Mouse (Mus musculus): ENCODE results near the gene Cox15. TPM values are rescaled to one million over a fixed set of nuclear protein-coding genes. Genes with fewer than 3 reads are reported as not detected.

The Cox15 gene
- polyA plus RNA-seq, 1 experiment: 31.0 TPM

- no peak for DNase-seq (ENCODE audit: low read depth)
These were observed 8.9 kb upstream of the Cox15 start for GRCm38 (mm10) chr19:43761543-43762256.

- no peak for DNase-seq (ENCODE audit: low read depth)
These were observed 7.7 kb upstream of the Cox15 start for GRCm38 (mm10) chr19:43760504-43760903.

GRCm38 (mm10) chr19:43754872-43755271 lies 2.1 kb upstream of the Cox15 start:
- DNase-seq (ENCODE audit: low read depth): no peak

GRCm38 (mm10) chr19:43754237-43754636 lies 1.4 kb upstream of the Cox15 start:
- DNase-seq (ENCODE audit: low read depth): no peak

GRCm38 (mm10) chr19:43753226-43753835 lies 531 bp upstream of the Cox15 start:
- peak; percentile 45 for DNase-seq (ENCODE audit: low read depth)

- no peak for DNase-seq (ENCODE audit: low read depth)
These were observed 2.8 kb downstream of the Cox15 start for GRCm38 (mm10) chr19:43750008-43750407.

GRCm38 (mm10) chr19:43747877-43748276 lies 4.9 kb downstream of the Cox15 start:
- no peak for DNase-seq (ENCODE audit: low read depth)

GRCm38 (mm10) chr19:43745740-43746139 lies 7.1 kb downstream of the Cox15 start:
- no peak for DNase-seq (ENCODE audit: low read depth)

- DNase-seq (ENCODE audit: low read depth): no peak
These were observed 9.4 kb downstream of the Cox15 start for GRCm38 (mm10) chr19:43743401-43743800.

- no peak for DNase-seq (ENCODE audit: low read depth)
These were observed 14.4 kb downstream of the Cox15 start for GRCm38 (mm10) chr19:43738409-43738808.

GRCm38 (mm10) chr19:43731157-43731556 lies 21.6 kb downstream of the Cox15 start:
- DNase-seq (ENCODE audit: low read depth): no peak

GRCm38 (mm10) chr19:43730037-43730428 lies 22.8 kb downstream of the Cox15 start:
- no peak for DNase-seq (ENCODE audit: low read depth)

- DNase-seq (ENCODE audit: low read depth): no peak
These were observed 23.3 kb downstream of the Cox15 start for GRCm38 (mm10) chr19:43729296-43730036.

GRCm38 (mm10) chr19:43726510-43727146 lies 26.2 kb downstream of the Cox15 start:
- DNase-seq (ENCODE audit: low read depth): no peak

GRCm38 (mm10) chr19:43724821-43725220 lies 28.0 kb downstream of the Cox15 start:
- no peak for DNase-seq (ENCODE audit: low read depth)

- DNase-seq (ENCODE audit: low read depth): no peak
These were observed 28.6 kb downstream of the Cox15 start for GRCm38 (mm10) chr19:43724194-43724593.

GRCm38 (mm10) chr19:43723501-43723900 lies 29.3 kb downstream of the Cox15 start:
- no peak for DNase-seq (ENCODE audit: low read depth)

GRCm38 (mm10) chr19:43722891-43723290 lies 29.9 kb downstream of the Cox15 start:
- DNase-seq (ENCODE audit: low read depth): no peak

GRCm38 (mm10) chr19:43720061-43720460 lies 32.7 kb downstream of the Cox15 start:
- no peak for DNase-seq (ENCODE audit: low read depth)

GRCm38 (mm10) chr19:43711971-43712370 lies 40.8 kb downstream of the Cox15 start:
- DNase-seq (ENCODE audit: low read depth): no peak

- no peak for DNase-seq (ENCODE audit: low read depth)
These were observed 41.5 kb downstream of the Cox15 start for GRCm38 (mm10) chr19:43711159-43711916.

GRCm38 (mm10) chr19:43709317-43709716 lies 43.5 kb downstream of the Cox15 start:
- DNase-seq (ENCODE audit: low read depth): no peak

All from gonadal fat pad, adult 2 months (tissue).